Mouse (Mus musculus): Measurements from ENCODE around the gene Eif5a2. TPM values are rescaled to one million over a fixed set of nuclear protein-coding genes. Genes with fewer than 3 reads are reported as not detected.
A peak's percentile ranks its signal among the peaks of the same experiment; 100 is the strongest.

Gene Eif5a2
- polyA plus RNA-seq, 1 experiment from 2014 or later, result 11.0 TPM

DNA sequence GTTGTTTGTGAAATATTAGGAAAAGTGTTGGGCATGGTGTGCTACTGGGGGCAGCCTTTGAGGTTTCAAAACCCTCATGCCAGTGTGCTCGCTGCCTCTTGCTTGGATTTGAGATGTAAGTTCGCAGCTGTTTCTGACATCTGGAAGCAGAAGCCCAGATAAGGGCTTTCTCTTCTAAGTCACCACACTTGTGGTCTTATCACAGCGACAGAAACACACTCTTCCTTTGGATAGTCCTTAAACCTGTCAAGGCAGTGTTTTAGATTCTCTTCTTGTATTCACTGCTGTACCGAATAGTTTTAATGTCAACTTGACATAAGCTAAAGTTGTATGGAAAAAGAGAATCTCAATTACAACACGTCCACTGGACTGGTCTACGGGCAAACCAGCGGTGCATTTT is 5.7 kb upstream of the Eif5a2 start:
- Histone ChIP-seq H3K36me3 (no peaks in the 10 kb centered on the region), H3K27ac (no peak overlapping the region), H3K4me1 (replicated peaks) (no peaks in the 10 kb centered on the region), H3K27me3 (no peaks in the 10 kb centered on the region), H3K4me2 (no peak overlapping the region), H3K9me3 (no peaks in the 10 kb centered on the region), H3K4me3 (no peak overlapping the region), H3K9ac (no peak overlapping the region)
- 90% methylated on average over 7 of the region's 7 CpGs for WGBS
- no peak for ATAC-seq (ENCODE audit: low FRiP score)

- H3K27me3 ChIP-seq, result 0 out of 2 replicates have a peak, but pooled peaks cover 3% of the 10 kb centered on the region
- peaks cover 5% of the 10 kb centered on the region; the same call in 1 of the 2 replicates for H3K4me1 ChIP-seq (replicated peaks)
- H3K9ac ChIP-seq, result no peak overlapping the region
- H3K4me2 ChIP-seq, result no peak overlapping the region
- 89% methylated on average over 1 of the region's 1 CpGs for WGBS
- H3K36me3 ChIP-seq, result no peaks in the 10 kb centered on the region
- H3K9me3 ChIP-seq, result no peaks in the 10 kb centered on the region
- ATAC-seq (ENCODE audit: low FRiP score), result no peak
- no peak overlapping the region for H3K27ac ChIP-seq
- no peak overlapping the region for H3K4me3 ChIP-seq
Observed at GRCm38 (mm10) chr3:28775958-28776357, 5.1 kb upstream of the Eif5a2 start.

GRCm38 (mm10) chr3:28776491-28776890 is 4.6 kb upstream of the Eif5a2 start:
- 81% methylated on average over 1 of the region's 1 CpGs for WGBS
- 0 out of 2 replicates have a peak, but pooled peaks cover 3% of the 10 kb centered on the region for H3K27me3 ChIP-seq
- no peak overlapping the region for H3K27ac ChIP-seq
- no peaks in the 10 kb centered on the region for H3K36me3 ChIP-seq
- no peak for ATAC-seq (ENCODE audit: low FRiP score)
- peaks cover 5% of the 10 kb centered on the region; the same call in 1 of the 2 replicates for H3K4me1 ChIP-seq (replicated peaks)
- no peak overlapping the region for H3K9ac ChIP-seq
- H3K4me2 ChIP-seq, result no peak overlapping the region
- no peak overlapping the region for H3K4me3 ChIP-seq
- H3K9me3 ChIP-seq, result no peaks in the 10 kb centered on the region

GRCm38 (mm10) chr3:28780511-28780910 is 565 bp upstream of the Eif5a2 start:
- H3K27me3 ChIP-seq, result 0 out of 2 replicates have a peak, but pooled peaks cover 9% of the 10 kb centered on the region
- no peaks in the 10 kb centered on the region for H3K9me3 ChIP-seq
- peak overlapping the region; percentile 81 for H3K4me2 ChIP-seq
- H3K36me3 ChIP-seq, result no peaks in the 10 kb centered on the region
- WGBS, result 77% methylated on average over 9 of the region's 9 CpGs
- peak overlapping the region; percentile 80 for H3K4me3 ChIP-seq
- no peak overlapping the region for H3K9ac ChIP-seq
- ATAC-seq (ENCODE audit: low FRiP score), result peak; percentile 26
- peaks cover 12% of the 10 kb centered on the region for H3K4me1 ChIP-seq (replicated peaks)
- no peak overlapping the region for H3K27ac ChIP-seq

DNA sequence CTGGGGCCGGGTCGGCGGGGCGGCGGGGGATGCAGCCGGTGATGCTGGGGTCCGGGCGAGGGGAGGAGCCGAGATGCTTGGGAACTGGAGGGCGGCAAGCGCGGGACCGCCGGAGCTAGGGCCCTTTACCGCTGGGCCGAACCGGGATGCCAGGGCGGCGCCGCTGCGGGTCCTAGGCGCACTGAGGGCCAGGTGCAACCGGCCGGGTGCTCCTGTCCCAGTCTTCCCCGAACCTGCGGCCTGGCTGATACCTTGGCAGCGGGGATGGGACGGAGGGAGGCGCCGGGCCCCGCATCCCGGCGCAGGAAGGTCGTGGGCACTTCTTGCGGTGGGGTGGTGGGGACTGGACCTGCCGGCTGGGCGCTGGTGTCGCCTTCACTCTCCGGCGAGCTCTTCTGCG is 346 bp downstream of the Eif5a2 start:
- Histone ChIP-seq H3K9ac (peak overlapping the region; percentile 84), H3K4me2 (peak overlapping the region; percentile 81), H3K36me3 (no peaks in the 10 kb centered on the region), H3K4me1 (replicated peaks) (peaks cover 12% of the 10 kb centered on the region), H3K9me3 (no peaks in the 10 kb centered on the region), H3K4me3 (peak overlapping the region; percentile 80), H3K27me3 (0 out of 2 replicates have a peak, but pooled peaks cover 9% of the 10 kb centered on the region), H3K27ac (no peak overlapping the region)
- under 1% methylated on average over 40 of the region's 41 CpGs for WGBS
- ATAC-seq (ENCODE audit: low FRiP score), result no peak

GRCm38 (mm10) chr3:28781848-28782247 is 772 bp downstream of the Eif5a2 start:
- 19% methylated on average over 14 of the region's 14 CpGs for WGBS
- Histone ChIP-seq H3K9me3 (no peaks in the 10 kb centered on the region), H3K4me1 (replicated peaks) (peaks cover 12% of the 10 kb centered on the region), H3K27ac (no peak overlapping the region), H3K27me3 (0 out of 2 replicates have a peak, but pooled peaks cover 9% of the 10 kb centered on the region), H3K4me3 (peak overlapping the region; percentile 80), H3K4me2 (peak overlapping the region; percentile 81), H3K36me3 (no peaks in the 10 kb centered on the region), H3K9ac (peak overlapping the region; percentile 84)
- no peak for ATAC-seq (ENCODE audit: low FRiP score)

DNA sequence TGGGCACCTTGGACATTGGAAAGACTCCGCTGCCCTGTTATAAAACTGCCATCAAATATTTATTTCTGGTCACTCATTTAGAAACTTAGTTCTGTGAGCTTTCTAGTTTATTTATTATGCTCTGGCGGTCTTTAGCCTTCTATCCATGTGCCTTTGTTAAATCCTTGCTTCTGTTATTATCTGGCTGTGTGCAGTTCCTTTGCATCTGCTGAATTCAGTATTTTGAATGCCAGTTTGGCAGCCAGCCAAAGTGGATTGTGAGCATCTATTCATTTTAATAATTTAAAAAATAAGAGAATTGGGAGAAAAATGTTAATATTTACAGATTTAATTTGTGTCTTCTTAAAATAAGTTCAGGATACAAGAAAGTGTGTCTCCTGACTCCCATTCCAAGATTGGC is 3.1 kb downstream of the Eif5a2 start:
- WGBS, result 85% methylated on average over 2 of the region's 2 CpGs
- ATAC-seq (ENCODE audit: low FRiP score), result no peak
- Histone ChIP-seq H3K4me2 (no peak overlapping the region), H3K27me3 (0 out of 2 replicates have a peak, but pooled peaks cover 9% of the 10 kb centered on the region), H3K9ac (no peak overlapping the region), H3K4me3 (no peak overlapping the region), H3K9me3 (no peaks in the 10 kb centered on the region), H3K36me3 (no peaks in the 10 kb centered on the region), H3K4me1 (replicated peaks) (peaks cover 12% of the 10 kb centered on the region), H3K27ac (no peak overlapping the region)

DNA sequence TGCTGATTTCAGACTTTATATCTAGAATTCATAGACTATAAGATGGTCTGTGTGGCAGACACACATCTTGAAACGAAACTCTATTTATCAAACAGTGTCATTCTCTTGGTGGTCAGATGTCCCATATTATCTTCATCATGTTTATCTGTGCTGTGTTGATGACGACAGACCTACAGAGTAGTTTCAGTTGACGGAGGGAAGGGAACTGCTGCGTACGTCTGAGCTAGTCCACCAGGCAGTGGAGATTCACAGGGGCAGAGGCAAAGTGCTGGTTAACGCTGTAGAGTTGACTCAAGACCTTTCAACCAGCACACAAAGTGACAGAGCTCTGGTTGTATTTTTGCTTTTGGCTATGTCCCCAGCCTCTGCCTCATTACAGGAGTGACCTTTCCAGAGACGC is 13.8 kb downstream of the Eif5a2 start:
- Histone ChIP-seq H3K4me3 (no peak overlapping the region), H3K4me2 (no peak overlapping the region), H3K27ac (no peak overlapping the region), H3K9ac (no peak overlapping the region), H3K9me3 (no peaks in the 10 kb centered on the region), H3K27me3 (no peaks in the 10 kb centered on the region), H3K36me3 (no peaks in the 10 kb centered on the region), H3K4me1 (replicated peaks) (no peaks in the 10 kb centered on the region)
- 90% methylated on average over 7 of the region's 7 CpGs for WGBS
- no peak for ATAC-seq (ENCODE audit: low FRiP score)

- no peaks in the 10 kb centered on the region for H3K27me3 ChIP-seq
- peak; percentile 100 for ATAC-seq (ENCODE audit: low FRiP score)
- H3K4me1 ChIP-seq (replicated peaks), result peaks cover 15% of the 10 kb centered on the region
- peak within 1 kb of the TSS; percentile 91 for H3K27ac ChIP-seq
- under 1% methylated on average over 71 of the region's 72 CpGs for WGBS
- peak within 1 kb of the TSS; percentile 69 for H3K4me2 ChIP-seq
- H3K9me3 ChIP-seq, result no peaks in the 10 kb centered on the region
- H3K4me3 ChIP-seq, result peak within 1 kb of the TSS; percentile 79
- peak within 1 kb of the TSS; percentile 89 for H3K9ac ChIP-seq
- H3K36me3 ChIP-seq, result peaks cover 17% of the 10 kb centered on the region
Observed at GRCm38 (mm10) chr3:28805301-28806097, 24.4 kb downstream of the Eif5a2 start, which contains the start of gene Rpl22l1. Rpl22l1 (plus strand) TSS chr3:28805436.

DNA sequence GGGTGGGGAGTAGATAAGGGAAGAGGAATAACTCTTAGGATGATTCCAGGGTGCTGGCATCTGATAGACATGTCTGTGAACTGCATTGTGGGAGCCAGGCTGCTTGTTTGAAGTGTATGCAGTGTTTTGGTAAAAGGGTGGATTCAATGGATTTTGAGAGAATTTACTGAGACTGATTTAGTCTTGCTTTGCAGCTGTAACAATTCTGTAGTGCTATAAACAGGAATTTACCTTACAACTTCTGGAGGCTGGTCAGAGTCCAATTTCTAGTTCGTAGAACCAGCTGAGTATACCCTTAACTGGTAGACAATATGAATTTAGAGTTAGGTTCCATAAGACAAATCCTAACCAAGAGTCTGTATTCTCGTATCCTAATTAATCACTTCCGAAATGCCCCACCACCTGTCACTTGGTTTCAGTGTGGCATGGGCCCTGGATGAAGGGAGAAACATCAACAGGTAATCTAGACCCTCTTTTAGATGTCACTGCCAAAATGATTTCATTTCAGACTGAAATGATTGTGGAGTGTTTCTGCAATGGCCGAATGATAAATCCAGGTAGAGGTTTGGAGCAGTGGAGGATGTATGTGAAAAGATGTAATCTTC is 27.1 kb downstream of the Eif5a2 start:
- no peak for ATAC-seq (ENCODE audit: low FRiP score)
- Histone ChIP-seq H3K9me3 (no peaks in the 10 kb centered on the region), H3K27me3 (no peaks in the 10 kb centered on the region), H3K27ac (no peak overlapping the region), H3K9ac (no peak overlapping the region), H3K4me3 (no peak overlapping the region), H3K4me2 (no peak overlapping the region), H3K36me3 (peaks cover 17% of the 10 kb centered on the region), H3K4me1 (replicated peaks) (peaks cover 15% of the 10 kb centered on the region)
- 95% methylated on average over 4 of the region's 4 CpGs for WGBS

GRCm38 (mm10) chr3:28811441-28811840 is 30.4 kb downstream of the Eif5a2 start:
- H3K4me1 ChIP-seq (replicated peaks), result peaks cover 8% of the 10 kb centered on the region
- H3K27ac ChIP-seq, result no peak overlapping the region
- 79% methylated on average over 4 of the region's 4 CpGs for WGBS
- H3K27me3 ChIP-seq, result no peaks in the 10 kb centered on the region
- ATAC-seq (ENCODE audit: low FRiP score), result no peak
- peaks cover 17% of the 10 kb centered on the region for H3K36me3 ChIP-seq
- no peaks in the 10 kb centered on the region for H3K9me3 ChIP-seq
- no peak overlapping the region for H3K4me3 ChIP-seq
- no peak overlapping the region for H3K9ac ChIP-seq
- no peak overlapping the region for H3K4me2 ChIP-seq

GRCm38 (mm10) chr3:28814361-28814760 is 33.3 kb downstream of the Eif5a2 start:
- no peaks in the 10 kb centered on the region for H3K36me3 ChIP-seq
- WGBS, result 14% methylated on average over 4 of the region's 4 CpGs
- 0 out of 2 replicates have a peak overlapping the region, but pooled peaks have one; percentile 6 for H3K4me2 ChIP-seq
- no peak overlapping the region for H3K4me3 ChIP-seq
- 0 out of 2 replicates have a peak, but pooled peaks cover 2% of the 10 kb centered on the region for H3K4me1 ChIP-seq (replicated peaks)
- no peaks in the 10 kb centered on the region for H3K27me3 ChIP-seq
- no peak overlapping the region for H3K27ac ChIP-seq
- H3K9me3 ChIP-seq, result no peaks in the 10 kb centered on the region
- no peak overlapping the region for H3K9ac ChIP-seq
- ATAC-seq (ENCODE audit: low FRiP score), result no peak
